Mouse (Mus musculus) stomach, postnatal 0 days (tissue): ENCODE results near the gene Elovl5.

Experiments
- CTCF ChIP-seq: IDR thresholded peaks from 2 replicates; pipeline ENCODE4 v1.5.1; 2016; ENCODE audit warnings: antibody characterized with exemption, low read depth, mild to moderate bottlenecking, moderate library complexity
- EP300 ChIP-seq: optimal IDR thresholded peaks from 2 replicates; pipeline ENCODE3; 2016; ENCODE audit warnings: antibody characterized with exemption

- no peak for TF ChIP-seq CTCF
- no peak for TF ChIP-seq EP300
Measured at GRCm38 (mm10) chr9:78030835-78031456, 113.8 kb downstream of the Elovl5 start.
